Mouse (Mus musculus): ENCODE results near the gene Mb. TPM values are rescaled to one million over a fixed set of nuclear protein-coding genes. Genes with fewer than 3 reads are reported as not detected.

The Mb gene
- polyA plus RNA-seq, 1 experiment: 0.91 TPM

DNA sequence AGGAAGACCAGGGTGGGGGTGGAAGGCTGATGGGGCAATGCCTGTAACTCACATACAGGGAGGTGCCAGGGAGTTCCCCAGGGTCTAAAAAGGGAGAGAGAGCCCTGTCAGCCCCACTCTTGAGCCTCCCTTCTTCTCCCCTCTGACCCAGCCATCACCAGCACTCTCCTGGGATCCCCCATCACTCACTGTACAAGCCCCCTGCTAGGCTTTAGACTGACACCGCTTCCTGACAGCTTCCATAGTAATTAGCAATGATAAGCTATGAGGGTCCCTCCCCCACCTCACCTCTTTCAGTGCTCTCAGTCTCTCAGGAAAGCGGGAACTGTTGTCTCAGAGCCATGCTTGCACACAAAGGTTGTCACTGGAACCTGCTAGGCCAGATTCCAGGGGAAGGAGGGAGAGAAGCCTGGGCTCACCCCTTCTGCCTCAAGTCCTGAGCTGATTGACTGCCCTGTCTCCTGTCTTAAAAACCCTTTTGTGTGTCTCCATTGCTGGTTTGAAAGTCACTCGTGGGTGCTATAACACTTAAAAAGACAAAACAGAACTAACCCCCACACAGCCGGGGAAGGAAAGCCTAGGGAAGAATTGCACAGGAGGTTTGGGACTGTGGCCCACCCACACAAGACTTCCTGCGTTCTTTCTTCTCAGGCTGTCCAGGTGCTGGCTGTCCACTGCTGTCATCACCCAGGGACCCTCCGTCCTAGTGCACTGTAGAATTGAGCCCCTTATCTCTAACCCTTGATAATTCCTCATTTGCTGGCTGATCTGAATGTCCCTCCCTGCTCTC lies 5.7 kb upstream of the Mb start:
- Histone ChIP-seq H3K36me3 (ENCODE audit: control insufficient read depth, insufficient read depth, low read length) (no peaks in the 10 kb centered on the region), H3K4me1 (ENCODE audit: control insufficient read depth, insufficient read depth, insufficient read length) (no peaks in the 10 kb centered on the region), H3K4me3 (ENCODE audit: extremely low read depth, insufficient read depth, insufficient read length) (no peak overlapping the region), H3K27me3 (ENCODE audit: control insufficient read depth, insufficient read depth, low read length) (no peaks in the 10 kb centered on the region), H3K27ac (ENCODE audit: insufficient read depth, low read length) (no peak overlapping the region)
- no peak for DNase-seq (ENCODE audit: low read depth in 1 of 2, low spot score in 2 of 2)
- 75% methylated on average over 6 of the region's 6 CpGs for WGBS
- no peak for TF ChIP-seq CTCF (IDR thresholded peaks at IDR 0.05; ENCODE audit: extremely low read depth, insufficient read depth, insufficient read length, insufficient replicate concordance)
- no peak for TF ChIP-seq POLR2A (IDR thresholded peaks at IDR 0.05; ENCODE audit: low read depth, low read length)

DNA sequence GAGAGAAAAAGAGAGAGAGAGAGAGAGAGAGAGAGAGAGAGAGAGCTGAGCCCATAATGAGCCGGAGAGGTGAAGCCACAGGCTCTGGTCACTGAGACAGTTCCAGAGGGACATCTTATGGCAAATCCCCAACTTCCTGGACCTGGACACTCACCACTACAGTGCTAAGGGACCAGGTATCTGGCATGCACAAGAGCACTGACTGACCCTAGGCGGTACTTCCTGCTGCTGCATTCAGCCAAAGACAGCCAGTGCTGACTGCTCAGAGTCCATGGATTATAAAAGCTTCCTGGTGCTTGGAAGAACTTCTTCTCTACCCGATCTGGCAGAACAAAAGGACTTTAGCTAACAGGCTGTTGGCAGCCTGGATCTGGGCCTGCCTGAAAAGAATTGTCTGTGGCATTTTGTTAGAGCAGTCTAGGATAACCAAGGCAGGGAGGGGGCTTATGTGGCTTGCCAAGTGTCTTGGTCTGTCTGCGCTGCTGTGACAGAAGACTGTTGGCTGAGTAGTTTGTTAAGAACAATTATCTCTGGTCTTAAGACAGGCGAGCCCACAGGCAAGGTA lies 4.2 kb upstream of the Mb start:
- H3K4me3 ChIP-seq (ENCODE audit: extremely low read depth, insufficient read depth, insufficient read length): no peak overlapping the region
- DNase-seq (ENCODE audit: low read depth in 1 of 2, low spot score in 2 of 2): no peak
- WGBS: 76% methylated on average over 5 of the region's 5 CpGs
- TF ChIP-seq POLR2A (IDR thresholded peaks at IDR 0.05; ENCODE audit: low read depth, low read length) (no peak), CTCF (IDR thresholded peaks at IDR 0.05; ENCODE audit: extremely low read depth, insufficient read depth, insufficient read length, insufficient replicate concordance) (no peak)
- H3K36me3 ChIP-seq (ENCODE audit: control insufficient read depth, insufficient read depth, low read length): no peaks in the 10 kb centered on the region
- no peaks in the 10 kb centered on the region for H3K27me3 ChIP-seq (ENCODE audit: control insufficient read depth, insufficient read depth, low read length)
- no peak overlapping the region for H3K27ac ChIP-seq (ENCODE audit: insufficient read depth, low read length)
- H3K4me1 ChIP-seq (ENCODE audit: control insufficient read depth, insufficient read depth, insufficient read length): no peaks in the 10 kb centered on the region

- TF ChIP-seq CTCF (IDR thresholded peaks at IDR 0.05; ENCODE audit: extremely low read depth, insufficient read depth, insufficient read length, insufficient replicate concordance) (no peak), POLR2A (IDR thresholded peaks at IDR 0.05; ENCODE audit: low read depth, low read length) (no peak)
- H3K27me3 ChIP-seq (ENCODE audit: control insufficient read depth, insufficient read depth, low read length): no peaks in the 10 kb centered on the region
- H3K4me3 ChIP-seq (ENCODE audit: extremely low read depth, insufficient read depth, insufficient read length): no peak overlapping the region
- no peak overlapping the region for H3K27ac ChIP-seq (ENCODE audit: insufficient read depth, low read length)
- no peak for DNase-seq (ENCODE audit: low read depth in 1 of 2, low spot score in 2 of 2)
- no peaks in the 10 kb centered on the region for H3K36me3 ChIP-seq (ENCODE audit: control insufficient read depth, insufficient read depth, low read length)
- 50% methylated on average over 1 of the region's 1 CpGs for WGBS
- no peaks in the 10 kb centered on the region for H3K4me1 ChIP-seq (ENCODE audit: control insufficient read depth, insufficient read depth, insufficient read length)
Measured at GRCm38 (mm10) chr15:77053021-77053420, 2.6 kb upstream of the Mb start.

DNA sequence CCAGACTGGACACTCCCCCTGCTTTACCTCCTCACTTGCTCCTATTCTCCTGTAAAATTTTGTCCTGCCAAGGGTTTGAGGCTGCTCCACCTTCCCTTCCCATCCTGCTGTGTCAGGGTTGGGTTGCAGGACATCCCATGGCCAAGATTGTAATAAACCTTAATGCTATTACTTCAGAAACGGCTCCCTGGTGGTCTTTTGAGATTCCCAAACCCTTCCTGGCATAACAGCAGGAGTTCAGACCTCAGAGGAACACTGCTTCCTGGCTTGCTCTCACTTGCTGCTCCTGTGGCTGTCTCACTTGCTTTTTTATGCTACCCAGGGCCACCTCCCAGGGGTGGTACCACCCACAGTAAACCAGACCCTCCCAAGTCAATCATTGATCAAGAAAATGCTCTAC lies 1.7 kb upstream of the Mb start:
- no peak for DNase-seq (ENCODE audit: low read depth in 1 of 2, low spot score in 2 of 2)
- no peak overlapping the region for H3K27ac ChIP-seq (ENCODE audit: insufficient read depth, low read length)
- no peak overlapping the region for H3K4me3 ChIP-seq (ENCODE audit: extremely low read depth, insufficient read depth, insufficient read length)
- no peaks in the 10 kb centered on the region for H3K36me3 ChIP-seq (ENCODE audit: control insufficient read depth, insufficient read depth, low read length)
- no peaks in the 10 kb centered on the region for H3K27me3 ChIP-seq (ENCODE audit: control insufficient read depth, insufficient read depth, low read length)
- 32% methylated on average over 1 of the region's 1 CpGs for WGBS
- H3K4me1 ChIP-seq (ENCODE audit: control insufficient read depth, insufficient read depth, insufficient read length): no peaks in the 10 kb centered on the region
- TF ChIP-seq POLR2A (IDR thresholded peaks at IDR 0.05; ENCODE audit: low read depth, low read length): no peak
- no peak for TF ChIP-seq CTCF (IDR thresholded peaks at IDR 0.05; ENCODE audit: extremely low read depth, insufficient read depth, insufficient read length, insufficient replicate concordance)

DNA sequence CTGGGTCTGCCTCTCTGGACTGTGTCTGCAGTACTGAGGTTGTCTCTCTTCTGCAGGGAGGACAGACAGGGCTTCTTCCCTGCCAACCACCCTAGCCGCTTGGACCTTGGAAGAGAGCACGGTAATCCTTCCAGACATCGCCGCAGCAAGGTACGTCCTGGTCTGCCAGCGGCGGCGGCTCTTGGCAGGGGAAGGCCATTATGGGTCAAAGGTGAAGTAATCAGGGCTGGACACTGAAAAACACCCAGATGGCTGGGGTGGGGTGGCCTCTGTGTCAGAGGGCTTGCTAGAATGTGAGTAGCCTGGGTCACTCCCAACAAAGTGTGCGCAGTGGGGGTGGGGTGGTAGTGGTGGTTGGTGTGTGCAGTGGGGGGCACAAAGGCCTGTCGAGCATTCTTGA lies 4.9 kb downstream of the Mb start:
- WGBS: 85% methylated on average over 10 of the region's 10 CpGs
- H3K36me3 ChIP-seq (ENCODE audit: control insufficient read depth, insufficient read depth, low read length): no peaks in the 10 kb centered on the region
- no peak overlapping the region for H3K27ac ChIP-seq (ENCODE audit: insufficient read depth, low read length)
- no peak for TF ChIP-seq POLR2A (IDR thresholded peaks at IDR 0.05; ENCODE audit: low read depth, low read length)
- H3K4me3 ChIP-seq (ENCODE audit: extremely low read depth, insufficient read depth, insufficient read length): no peak overlapping the region
- no peaks in the 10 kb centered on the region for H3K4me1 ChIP-seq (ENCODE audit: control insufficient read depth, insufficient read depth, insufficient read length)
- no peaks in the 10 kb centered on the region for H3K27me3 ChIP-seq (ENCODE audit: control insufficient read depth, insufficient read depth, low read length)
- DNase-seq (ENCODE audit: low read depth in 1 of 2, low spot score in 2 of 2): no peak

GRCm38 (mm10) chr15:77044597-77045320 lies 5.7 kb downstream of the Mb start, which contains the start of gene Apol6:
Gene Apol6, plus strand, starts transcription at chr15:77044729.
- no peak for DNase-seq (ENCODE audit: low read depth in 1 of 2, low spot score in 2 of 2)
- H3K27ac ChIP-seq (ENCODE audit: insufficient read depth, low read length): no peak within 1 kb of the TSS
- WGBS: 80% methylated on average over 12 of the region's 12 CpGs
- TF ChIP-seq CTCF (IDR thresholded peaks at IDR 0.05; ENCODE audit: extremely low read depth, insufficient read depth, insufficient read length, insufficient replicate concordance) (no peak), POLR2A (IDR thresholded peaks at IDR 0.05; ENCODE audit: low read depth, low read length) (no peak)
- no peaks in the 10 kb centered on the region for H3K4me1 ChIP-seq (ENCODE audit: control insufficient read depth, insufficient read depth, insufficient read length)
- H3K27me3 ChIP-seq (ENCODE audit: control insufficient read depth, insufficient read depth, low read length): no peaks in the 10 kb centered on the region
- H3K36me3 ChIP-seq (ENCODE audit: control insufficient read depth, insufficient read depth, low read length): no peaks in the 10 kb centered on the region
- no peak within 1 kb of the TSS for H3K4me3 ChIP-seq (ENCODE audit: extremely low read depth, insufficient read depth, insufficient read length)

Data from spleen, adult 2 months (tissue).